In the genomic region with DNA sequence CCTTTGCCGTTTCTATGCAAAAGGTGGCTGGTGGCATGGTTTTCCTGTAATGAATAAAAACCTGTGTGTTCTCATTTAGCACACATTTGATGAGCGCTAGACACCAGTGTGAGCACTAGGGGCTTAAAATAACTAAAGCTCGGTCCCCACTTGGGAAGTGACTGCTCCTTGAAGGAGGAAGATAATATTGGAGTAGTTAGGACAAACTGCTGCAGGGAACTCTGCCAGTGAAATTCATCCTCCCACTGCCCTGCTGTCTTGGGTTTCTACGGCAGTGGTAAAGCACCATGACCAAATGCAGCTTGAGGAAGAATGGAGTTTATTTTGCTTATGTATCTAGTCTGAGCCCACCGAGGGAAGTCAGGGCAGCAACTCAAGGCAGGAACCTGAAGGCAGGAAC, we compare ENCODE assay signal across 24 mouse cellular contexts.
A peak's percentile ranks its signal among the peaks of the same experiment; 100 is the strongest.
DNase-seq lines count a peak whose midpoint lies in the region; ATAC-seq lines count a peak whose summit lies in the region.
"Had no signal": no experiment of that assay in that cellular context is flagged by ENCODE, and none has a peak within 500 bp of the region (broad histone marks: within the 10 kb centered on the region; RNA-seq: fewer than 3 reads in every experiment).

No protein-coding gene starts in this region.

- H3K36me3 ChIP-seq in intestine, embryonic 15.5 days, result no peaks in the 10 kb centered on the region
- H3K36me3 ChIP-seq: limb, embryonic 13.5 days; liver, embryonic 13.5 days; neural tube, embryonic 12.5 days had no signal

- H3K9ac ChIP-seq in intestine, embryonic 15.5 days, result no peak overlapping the region
- H3K9ac ChIP-seq: forebrain, embryonic 13.5 days; hindbrain, embryonic 14.5 days; limb, embryonic 13.5 days; liver, embryonic 13.5 days; lung, embryonic 14.5 days; neural tube, embryonic 12.5 days had no signal

- H3K4me3 ChIP-seq in intestine, embryonic 15.5 days (replicated peaks), result no peak overlapping the region
- H3K4me3 ChIP-seq: embryonic facial prominence, embryonic 10.5 days; forebrain, embryonic 13.5 days; gastrocnemius, adult 2 months; limb, embryonic 13.5 days; liver, embryonic 13.5 days; neural tube, embryonic 12.5 days had no signal

- no peaks in the 10 kb centered on the region for H3K27me3 ChIP-seq in intestine, embryonic 15.5 days (replicated peaks)
- H3K27me3 ChIP-seq: forebrain, embryonic 13.5 days; limb, embryonic 13.5 days; liver, embryonic 13.5 days; neural tube, embryonic 12.5 days had no signal

- no peak overlapping the region for H3K27ac ChIP-seq in intestine, embryonic 15.5 days
- H3K27ac ChIP-seq: embryonic facial prominence, embryonic 10.5 days; forebrain, embryonic 13.5 days; gastrocnemius, adult 2 months; hindbrain, embryonic 14.5 days; limb, embryonic 13.5 days; liver, embryonic 13.5 days; neural tube, embryonic 12.5 days had no signal

- no peaks in the 10 kb centered on the region for H3K9me3 ChIP-seq in intestine, embryonic 15.5 days
- H3K9me3 ChIP-seq: embryonic facial prominence, embryonic 10.5 days; limb, embryonic 13.5 days; liver, embryonic 13.5 days; neural tube, embryonic 12.5 days had no signal

- H3K4me1 ChIP-seq in intestine, embryonic 15.5 days (replicated peaks), result no peaks in the 10 kb centered on the region
- H3K4me1 ChIP-seq: forebrain, embryonic 13.5 days; limb, embryonic 13.5 days; liver, embryonic 13.5 days; neural tube, embryonic 12.5 days had no signal

- 88% methylated on average over 5 of the region's 5 CpGs for WGBS in intestine, embryonic 15.5 days

- no peak for ATAC-seq in intestine, embryonic 15.5 days
- ATAC-seq in monocyte, adult 5-6 weeks (replicated peaks; ENCODE audit: insufficient number of reproducible peaks, low FRiP score, low TSS enrichment, poor library complexity, severe bottlenecking), result no peak
- ATAC-seq: forebrain, embryonic 13.5 days had no signal

- peak; percentile 87 for DNase-seq in brain, adult 2 months (ENCODE audit: low read depth, low spot score)
- peak; percentile 24 to 30 for DNase-seq in frontal cortex, postnatal 10 days (ENCODE audit: low spot score in 2 of 2)
- peak; percentile 7 to 15 for DNase-seq in layer of hippocampus, postnatal 36 days
- DNase-seq in right cerebral cortex, adult 2 months (ENCODE audit: low spot score in 2 of 2), result peak; percentile 73 to 74
- no peak for DNase-seq in adrenal gland, postnatal 10 days
- no peak for DNase-seq in heart, postnatal 4 days
- DNase-seq: adrenal gland, postnatal 36 days; B cell, adult 2 months; cerebellum, adult 8-10 months; gastrocnemius, adult 2 months; heart, postnatal 10 days; kidney, postnatal 4 days; liver, embryonic 13.5 days; lung, embryonic 14.5 days; lung, postnatal 4 days; thymus, postnatal 14 days had no signal

- no peak overlapping the region for H3K4me2 ChIP-seq in intestine, embryonic 15.5 days (replicated peaks)
- H3K4me2 ChIP-seq: forebrain, embryonic 13.5 days; heart, embryonic 11.5 days; hindbrain, embryonic 14.5 days; limb, embryonic 13.5 days; liver, embryonic 13.5 days; lung, embryonic 14.5 days; neural tube, embryonic 12.5 days had no signal

Comparison
In these comparisons a context has a peak if more than half of its experiments do, and no peak if none do; other contexts are left out.
1. DNase-seq: peak in brain, adult 2 months (single experiment), frontal cortex, postnatal 10 days (2 of 2), layer of hippocampus, postnatal 36 days (2 of 2) and right cerebral cortex, adult 2 months (2 of 2); none in adrenal gland, postnatal 10 days (single experiment) and heart, postnatal 4 days (single experiment).